In genomic region chr10:44818615-44819014, GRCm38 (mm10) we compare ENCODE assay signal across 29 mouse cellular contexts.
A peak's percentile ranks its signal among the peaks of the same experiment; 100 is the strongest.
DNase-seq lines count a peak whose midpoint lies in the region; ATAC-seq and TF ChIP-seq lines count a peak whose summit lies in the region.
"Had no signal": no experiment of that assay in that cellular context is flagged by ENCODE, and none has a peak within 500 bp of the region (broad histone marks: within the 10 kb centered on the region; RNA-seq: fewer than 3 reads in every experiment).

No protein-coding gene starts in this region.

- no peak overlapping the region for H3K4me3 ChIP-seq in lung, postnatal 0 days (ENCODE audit: low read depth, low read length)
- H3K4me3 ChIP-seq in midbrain, embryonic 11.5 days (ENCODE audit: low read depth, low read length), result no peak overlapping the region
- H3K4me3 ChIP-seq in midbrain, embryonic 10.5 days, result no peak overlapping the region
- H3K4me3 ChIP-seq: embryonic facial prominence, embryonic 13.5 days; gastrocnemius, adult 2 months; heart, embryonic 13.5 days; hindbrain, embryonic 10.5 days; limb, embryonic 10.5 days; limb, embryonic 15.5 days; liver, embryonic 13.5 days; midbrain, embryonic 13.5 days; stomach, embryonic 15.5 days had no signal

- H3K4me1 ChIP-seq in lung, postnatal 0 days (ENCODE audit: insufficient read depth, low read depth, low read length), result no peaks in the 10 kb centered on the region
- no peaks in the 10 kb centered on the region for H3K4me1 ChIP-seq in midbrain, embryonic 11.5 days (ENCODE audit: control insufficient read depth, insufficient read depth, low read length)
- H3K4me1 ChIP-seq in midbrain, embryonic 10.5 days, result no peaks in the 10 kb centered on the region
- H3K4me1 ChIP-seq: embryonic facial prominence, embryonic 13.5 days; heart, embryonic 13.5 days; hindbrain, embryonic 10.5 days; limb, embryonic 10.5 days; limb, embryonic 15.5 days; liver, embryonic 13.5 days; midbrain, embryonic 13.5 days; stomach, embryonic 15.5 days had no signal

- H3K36me3 ChIP-seq in lung, postnatal 0 days (ENCODE audit: insufficient read depth, low read length), result no peaks in the 10 kb centered on the region
- no peaks in the 10 kb centered on the region for H3K36me3 ChIP-seq in midbrain, embryonic 11.5 days (ENCODE audit: control insufficient read depth, insufficient read depth, low read length)
- H3K36me3 ChIP-seq in midbrain, embryonic 10.5 days, result no peaks in the 10 kb centered on the region
- H3K36me3 ChIP-seq: embryonic facial prominence, embryonic 13.5 days; heart, embryonic 13.5 days; hindbrain, embryonic 10.5 days; limb, embryonic 10.5 days; limb, embryonic 15.5 days; liver, embryonic 13.5 days; midbrain, embryonic 13.5 days; stomach, embryonic 15.5 days had no signal

- ATAC-seq in lung, postnatal 0 days, result no peak
- ATAC-seq in megakaryocyte, adult 5-6 weeks (ENCODE audit: poor library complexity, severe bottlenecking), result peak; percentile 49; the same call in 1 of the 2 replicates
- no peak for ATAC-seq in midbrain, embryonic 11.5 days (ENCODE audit: low FRiP score)
- ATAC-seq: forebrain, embryonic 16.5 days; hindbrain, postnatal 0 days; intestine, embryonic 16.5 days; midbrain, embryonic 13.5 days had no signal

- H3K4me2 ChIP-seq in lung, postnatal 0 days (replicated peaks; ENCODE audit: low read depth, low read length), result no peak overlapping the region
- no peak overlapping the region for H3K4me2 ChIP-seq in midbrain, embryonic 11.5 days
- H3K4me2 ChIP-seq: embryonic facial prominence, embryonic 13.5 days; heart, embryonic 13.5 days; limb, embryonic 15.5 days; liver, embryonic 13.5 days; midbrain, embryonic 13.5 days; stomach, embryonic 15.5 days had no signal

- WGBS in lung, postnatal 0 days, result 48% methylated on average over 1 of the region's 1 CpGs
- 84% methylated on average over 1 of the region's 1 CpGs for WGBS in midbrain, embryonic 11.5 days
- WGBS in midbrain, embryonic 10.5 days, result 88% methylated on average over 1 of the region's 1 CpGs

- no peak overlapping the region for H3K9ac ChIP-seq in lung, postnatal 0 days (replicated peaks; ENCODE audit: low read depth)
- H3K9ac ChIP-seq in midbrain, embryonic 11.5 days (ENCODE audit: low read length), result no peak overlapping the region
- H3K9ac ChIP-seq: embryonic facial prominence, embryonic 13.5 days; heart, embryonic 13.5 days; limb, embryonic 15.5 days; liver, embryonic 13.5 days; midbrain, embryonic 13.5 days; stomach, embryonic 15.5 days had no signal

- H3K27me3 ChIP-seq in lung, postnatal 0 days (replicated peaks; ENCODE audit: insufficient read depth, low read length), result no peaks in the 10 kb centered on the region
- H3K27me3 ChIP-seq in midbrain, embryonic 11.5 days (ENCODE audit: control insufficient read depth, insufficient read depth, low read length), result no peaks in the 10 kb centered on the region
- H3K27me3 ChIP-seq in midbrain, embryonic 10.5 days (ENCODE audit: low read depth, poor library complexity, severe bottlenecking), result no peaks in the 10 kb centered on the region
- H3K27me3 ChIP-seq: embryonic facial prominence, embryonic 13.5 days; heart, embryonic 13.5 days; limb, embryonic 15.5 days; liver, embryonic 13.5 days; midbrain, embryonic 13.5 days; stomach, embryonic 15.5 days had no signal

- DNase-seq in lung, postnatal 0 days (ENCODE audit: low spot score), result peak; percentile 6
- no peak for DNase-seq in lung, adult 18-20 months
- peak; percentile 10 for DNase-seq in c-Kit-positive CD71-negative TER-119-negative erythroid progenitor cells, embryonic 14.5 days (ENCODE audit: low read depth)
- no peak for DNase-seq in midbrain, embryonic 11.5 days (ENCODE audit: low spot score, missing footprints)
- DNase-seq in heart, adult 18-20 months, result no peak
- DNase-seq in midbrain, embryonic 10.5 days (ENCODE audit: low spot score), result no peak
- DNase-seq: adrenal gland, adult 8-10 months; cerebellum, adult 11-12 months; cerebellum, adult 9-11 months; gastrocnemius, adult 2 months; gastrocnemius, postnatal 36 days; heart, postnatal 10 days; kidney, adult 9 months; kidney, postnatal 10 days; liver, embryonic 13.5 days; lung, adult 2 months; lung, postnatal 14 days; right cerebral cortex, postnatal 25 days had no signal

- TF ChIP-seq EP300 in lung, postnatal 0 days (IDR thresholded peaks at IDR 0.05), result no peak

- no peak for TF ChIP-seq CTCF in lung, postnatal 0 days (IDR thresholded peaks at IDR 0.05)

- H3K9me3 ChIP-seq in lung, postnatal 0 days (ENCODE audit: low read length), result no peaks in the 10 kb centered on the region
- no peaks in the 10 kb centered on the region for H3K9me3 ChIP-seq in midbrain, embryonic 11.5 days (ENCODE audit: control insufficient read depth, low read length)
- no peaks in the 10 kb centered on the region for H3K9me3 ChIP-seq in midbrain, embryonic 10.5 days (replicated peaks)
- H3K9me3 ChIP-seq: embryonic facial prominence, embryonic 13.5 days; heart, embryonic 13.5 days; hindbrain, embryonic 10.5 days; limb, embryonic 10.5 days; limb, embryonic 15.5 days; liver, embryonic 13.5 days; midbrain, embryonic 13.5 days; stomach, embryonic 15.5 days had no signal

- no peak overlapping the region for H3K27ac ChIP-seq in lung, postnatal 0 days (ENCODE audit: low read length)
- no peak overlapping the region for H3K27ac ChIP-seq in midbrain, embryonic 11.5 days (ENCODE audit: low read depth, low read length)
- no peak overlapping the region for H3K27ac ChIP-seq in midbrain, embryonic 10.5 days (replicated peaks)
- H3K27ac ChIP-seq: embryonic facial prominence, embryonic 13.5 days; gastrocnemius, adult 2 months; heart, embryonic 13.5 days; hindbrain, embryonic 10.5 days; hindbrain, postnatal 0 days; limb, embryonic 10.5 days; limb, embryonic 15.5 days; liver, embryonic 13.5 days; midbrain, embryonic 13.5 days; stomach, embryonic 15.5 days had no signal

Comparison
In these comparisons a context has a peak if more than half of its experiments do, and no peak if none do; other contexts are left out.
1. DNase-seq: peak in lung, postnatal 0 days (single experiment) and c-Kit-positive CD71-negative TER-119-negative erythroid progenitor cells, embryonic 14.5 days (single experiment); none in lung, adult 18-20 months (0 of 2), midbrain, embryonic 11.5 days (single experiment), heart, adult 18-20 months (0 of 2) and midbrain, embryonic 10.5 days (single experiment).